Mouse (Mus musculus) intestine, postnatal 0 days (tissue): ENCODE data around the gene Dnajb4. TPM values are rescaled to one million over a fixed set of nuclear protein-coding genes. Genes with fewer than 3 reads are reported as not detected.
A peak's percentile ranks its signal among the peaks of the same experiment; 100 is the strongest.

Source experiments
- ATAC-seq: fragments of 200-750 bp; cut with Nextera tagmentation; 2 replicates; pipeline ENCODE4 v1.8.0; 2017; ENCODE audit warnings: mild to moderate bottlenecking, moderate TSS enrichment, moderate library complexity
- H3K27ac ChIP-seq: fragments of 300-500 bp; sonication (generic); 2 replicates; pipeline ENCODE4 v1.5.1; 2014; ENCODE audit warnings: mild to moderate bottlenecking, low read depth, low read length, moderate library complexity
- H3K27me3 ChIP-seq: fragments of 300-500 bp; sonication (generic); replicated peaks from 2 replicates; pipeline ENCODE4 v1.6.1; 2014; ENCODE audit warnings: low read length, mixed read lengths; ENCODE audit not compliant: control insufficient read depth, insufficient read depth
- H3K36me3 ChIP-seq: fragments of 300-500 bp; sonication (generic); 2 replicates; pipeline ENCODE4 v1.6.1; 2014; ENCODE audit warnings: mild to moderate bottlenecking, moderate library complexity; ENCODE audit not compliant: control insufficient read depth, insufficient read depth
- H3K4me1 ChIP-seq: fragments of 300-500 bp; sonication (generic); replicated peaks from 2 replicates; pipeline ENCODE4 v1.6.1; 2014; ENCODE audit warnings: antibody characterized with exemption, low read length, mixed read lengths; ENCODE audit not compliant: control insufficient read depth, insufficient read depth
- H3K4me2 ChIP-seq: fragments of 300-500 bp; sonication (generic); replicated peaks from 2 replicates; pipeline ENCODE4 v1.6.1; 2014; ENCODE audit warnings: low read depth, mild to moderate bottlenecking, moderate library complexity
- H3K4me3 ChIP-seq: fragments of 300-500 bp; sonication (generic); 2 replicates; pipeline ENCODE4 v1.5.1; 2014; ENCODE audit warnings: low read depth, low read length
- H3K9ac ChIP-seq: fragments of 300-500 bp; sonication (generic); 2 replicates; pipeline ENCODE4 v1.6.1; 2014; ENCODE audit warnings: mild to moderate bottlenecking, low read depth, low read length
- H3K9me3 ChIP-seq: fragments of 300-500 bp; sonication (generic); 2 replicates; pipeline ENCODE4 v1.6.1; 2016; ENCODE audit warnings: mixed run types; ENCODE audit not compliant: control insufficient read depth
- CTCF ChIP-seq: sonication (generic); IDR thresholded peaks from 2 replicates; pipeline ENCODE4 v1.5.1; 2016; ENCODE audit warnings: low read depth, mild to moderate bottlenecking, control low read depth, antibody characterized with exemption, moderate library complexity
- WGBS: fragments of 180-500 bp; shearing (Covaris S2); extraction: QIAGEN DNeasy Blood & Tissue Kit; methylation state at CpG from one replicate; pipeline ENCODE4 v1.1.7; 2014; 5-methylcytosine and 5-hydroxymethylcytosine counted together
- polyA plus RNA-seq: library from polyadenylated mRNA; unstranded; fragments of >200 nt; fragmentation: Nextera tagmentation; extraction: Ambion mirVana; gene quantifications from 2 replicates; pipeline ENCODE4 v1.2.1, GENCODE M21; 2015

Gene Dnajb4
- polyA plus RNA-seq, 1 experiment from 2014 or later, result 17.9 TPM

DNA sequence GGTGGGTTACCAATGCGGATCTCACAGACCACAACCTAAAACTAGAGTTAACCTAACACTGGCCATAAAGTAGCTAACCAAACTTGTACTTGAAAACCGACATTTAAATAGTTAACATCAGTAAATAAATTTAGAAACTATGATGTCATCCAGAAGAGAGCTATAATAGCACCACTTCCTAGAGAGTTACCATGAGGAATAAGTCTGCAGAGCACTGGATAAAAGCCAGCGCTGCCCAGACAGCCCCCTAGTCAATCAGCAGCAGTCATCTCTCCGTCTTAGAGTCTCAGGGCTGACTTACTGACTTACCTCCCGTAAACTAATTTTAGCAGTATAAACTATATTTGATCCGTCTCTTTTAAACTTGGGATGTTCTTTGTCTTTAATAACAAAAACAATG is 24.0 kb downstream of the Dnajb4 start:
- H3K27ac ChIP-seq, result no peak overlapping the region
- no peak overlapping the region for H3K4me3 ChIP-seq
- H3K36me3 ChIP-seq, result peaks cover 25% of the 10 kb centered on the region
- no peak for ATAC-seq
- no peaks in the 10 kb centered on the region for H3K4me1 ChIP-seq
- WGBS, result 65% methylated on average over 6 of the region's 6 CpGs
- no peak overlapping the region for H3K9ac ChIP-seq
- H3K9me3 ChIP-seq, result no peaks in the 10 kb centered on the region
- no peak for TF ChIP-seq CTCF
- no peaks in the 10 kb centered on the region for H3K27me3 ChIP-seq
- H3K4me2 ChIP-seq, result no peak overlapping the region

DNA sequence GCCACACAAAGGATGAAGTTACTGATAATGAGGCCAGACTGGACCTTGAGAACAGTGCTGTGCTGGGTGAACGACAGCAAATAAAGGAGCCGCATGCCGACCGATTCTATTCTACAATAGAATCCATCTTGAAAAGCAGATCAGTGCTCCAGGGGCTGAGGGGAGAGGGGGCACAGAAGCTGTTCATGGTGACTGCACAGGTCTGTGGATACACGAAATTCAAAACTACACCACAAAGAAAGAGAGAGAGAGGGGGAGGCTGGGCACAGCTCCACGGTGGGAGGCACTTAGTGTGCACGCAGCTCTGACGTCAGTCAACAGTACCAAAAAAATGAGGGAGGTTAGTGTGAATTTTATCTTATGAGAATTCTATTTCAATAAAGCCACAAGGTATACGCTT is 26.6 kb downstream of the Dnajb4 start:
- WGBS, result 90% methylated on average over 9 of the region's 9 CpGs
- no peak for TF ChIP-seq CTCF
- Histone ChIP-seq H3K27me3 (no peaks in the 10 kb centered on the region), H3K4me2 (no peak overlapping the region), H3K4me1 (0 out of 2 replicates have a peak, but pooled peaks cover 5% of the 10 kb centered on the region), H3K9ac (no peak overlapping the region), H3K4me3 (no peak overlapping the region), H3K9me3 (no peaks in the 10 kb centered on the region), H3K27ac (no peak overlapping the region), H3K36me3 (peaks cover 25% of the 10 kb centered on the region)
- ATAC-seq, result no peak

DNA sequence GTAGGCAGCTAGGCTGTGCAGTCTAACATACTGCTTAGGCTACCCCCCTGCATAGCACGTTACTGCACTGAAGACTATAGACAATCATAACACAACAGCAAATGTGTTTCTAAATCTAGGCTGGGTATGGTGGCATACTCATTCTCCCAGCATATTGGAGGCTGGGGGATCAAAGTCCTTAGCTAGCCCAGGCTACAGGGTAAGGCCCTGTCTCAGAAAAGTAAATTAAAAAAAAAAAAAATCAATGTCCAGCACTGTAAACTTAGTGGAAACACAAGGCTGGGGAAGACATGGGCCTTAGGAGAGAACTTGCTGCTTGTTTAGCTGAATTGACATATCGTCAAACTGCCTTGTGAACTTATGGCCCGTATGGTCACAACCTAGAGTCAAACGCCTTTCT is 29.5 kb downstream of the Dnajb4 start:
- H3K27me3 ChIP-seq, result no peaks in the 10 kb centered on the region
- H3K27ac ChIP-seq, result no peak overlapping the region
- no peak overlapping the region for H3K4me3 ChIP-seq
- ATAC-seq, result no peak
- H3K36me3 ChIP-seq, result peaks cover 17% of the 10 kb centered on the region
- H3K4me2 ChIP-seq, result no peak overlapping the region
- 0 out of 2 replicates have a peak, but pooled peaks cover 5% of the 10 kb centered on the region for H3K4me1 ChIP-seq
- 69% methylated on average over 4 of the region's 4 CpGs for WGBS
- H3K9me3 ChIP-seq, result no peaks in the 10 kb centered on the region
- H3K9ac ChIP-seq, result no peak overlapping the region
- TF ChIP-seq CTCF, result no peak

DNA sequence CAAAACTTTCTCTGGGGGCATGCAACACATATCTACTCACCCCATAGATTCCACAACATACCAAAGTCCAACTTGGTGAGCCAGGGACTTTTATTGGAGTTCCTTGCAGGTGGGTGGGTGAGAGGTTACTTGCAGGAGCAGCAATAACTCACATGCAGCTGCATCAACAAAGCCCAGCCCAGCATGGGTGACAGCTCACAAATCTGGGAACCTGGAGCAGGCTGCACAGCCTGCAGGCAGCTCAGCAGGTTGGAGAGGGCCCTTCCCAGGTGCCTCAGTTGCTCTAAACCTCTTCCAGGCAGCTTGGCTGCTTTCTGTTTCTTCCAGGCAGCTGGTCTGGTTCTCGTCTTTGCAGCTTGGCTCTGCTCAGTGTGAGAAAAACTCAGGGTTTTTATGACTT is 30.8 kb downstream of the Dnajb4 start:
- no peak for TF ChIP-seq CTCF
- Histone ChIP-seq H3K4me3 (no peak overlapping the region), H3K4me2 (no peak overlapping the region; the same call in 1 of the 2 replicates), H3K4me1 (0 out of 2 replicates have a peak, but pooled peaks cover 5% of the 10 kb centered on the region), H3K36me3 (peaks cover 7% of the 10 kb centered on the region; the same call in 1 of the 2 replicates), H3K27ac (no peak overlapping the region), H3K27me3 (no peaks in the 10 kb centered on the region), H3K9ac (no peak overlapping the region), H3K9me3 (no peaks in the 10 kb centered on the region)
- ATAC-seq, result peak; percentile 85
- WGBS, result 13% methylated on average over 1 of the region's 1 CpGs

DNA sequence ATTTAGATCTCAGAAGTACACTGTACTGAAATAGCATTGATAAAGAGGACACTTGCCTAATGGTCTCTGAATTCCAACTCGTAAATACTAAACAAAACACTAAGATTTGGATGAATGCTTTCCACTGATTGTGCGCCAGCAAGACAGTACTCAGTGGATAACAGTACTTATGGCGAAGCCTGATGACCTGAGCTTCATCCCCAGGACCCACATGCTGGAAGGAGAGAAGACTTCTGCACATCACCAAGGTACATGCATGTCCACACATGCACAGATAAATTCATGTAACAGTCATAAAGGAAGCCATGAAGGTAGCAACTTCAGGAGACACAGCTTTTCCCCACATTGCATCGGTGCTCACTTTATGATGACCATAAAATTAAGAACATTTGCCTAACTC is 31.3 kb downstream of the Dnajb4 start:
- H3K4me1 ChIP-seq, result 0 out of 2 replicates have a peak, but pooled peaks cover 5% of the 10 kb centered on the region
- no peak overlapping the region; the same call in 1 of the 2 replicates for H3K4me2 ChIP-seq
- peaks cover 7% of the 10 kb centered on the region; the same call in 1 of the 2 replicates for H3K36me3 ChIP-seq
- TF ChIP-seq CTCF, result no peak
- peak; percentile 20 for ATAC-seq
- no peaks in the 10 kb centered on the region for H3K9me3 ChIP-seq
- H3K27ac ChIP-seq, result no peak overlapping the region
- WGBS, result 65% methylated on average over 4 of the region's 4 CpGs
- H3K9ac ChIP-seq, result no peak overlapping the region
- no peaks in the 10 kb centered on the region for H3K27me3 ChIP-seq
- no peak overlapping the region for H3K4me3 ChIP-seq

DNA sequence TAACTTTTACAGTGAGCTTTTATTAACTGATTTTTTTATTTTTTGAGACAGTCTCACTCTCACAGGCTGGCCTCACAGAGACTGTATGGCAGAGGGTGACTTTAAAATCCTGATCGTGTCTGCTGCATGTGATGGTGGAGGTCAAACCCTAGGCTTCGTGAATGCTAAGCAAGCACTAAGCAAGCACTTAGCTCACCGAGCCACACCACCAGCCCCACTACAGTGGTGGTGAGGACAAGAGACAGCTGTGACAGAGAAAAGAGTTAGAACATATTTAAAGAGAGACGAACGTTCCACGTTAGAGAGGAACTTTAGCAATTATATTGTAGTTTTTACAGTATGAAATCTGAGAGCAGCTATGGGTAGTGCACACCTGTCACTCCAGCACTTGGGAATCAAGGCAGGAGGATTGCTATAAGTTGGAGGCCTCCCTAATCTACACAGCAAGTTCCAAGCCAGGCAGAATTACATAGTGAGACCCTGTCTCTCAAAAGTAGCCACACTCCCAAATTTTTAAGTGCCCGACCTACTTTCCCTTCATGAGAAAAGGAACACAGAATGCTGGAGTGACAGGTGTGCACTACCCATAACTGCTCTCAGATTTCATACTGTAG is 37.7 kb downstream of the Dnajb4 start:
- no peak for ATAC-seq
- no peak overlapping the region for H3K27ac ChIP-seq

More for the DNA sequence above, 37.7 kb downstream of the Dnajb4 start:
- WGBS, result 67% methylated on average over 7 of the region's 7 CpGs
- no peak overlapping the region for H3K4me3 ChIP-seq
- H3K9me3 ChIP-seq, result no peaks in the 10 kb centered on the region
- no peaks in the 10 kb centered on the region; the same call in 1 of the 2 replicates for H3K4me1 ChIP-seq
- no peak overlapping the region for H3K4me2 ChIP-seq
- no peaks in the 10 kb centered on the region for H3K27me3 ChIP-seq
- no peak overlapping the region for H3K9ac ChIP-seq
- TF ChIP-seq CTCF, result no peak
- H3K36me3 ChIP-seq, result no peaks in the 10 kb centered on the region
